Mouse (Mus musculus) heart, embryonic 14.5 days (tissue): ENCODE results near the gene Filip1. TPM values are rescaled to one million over a fixed set of nuclear protein-coding genes. Genes with fewer than 3 reads are reported as not detected.
A peak's percentile ranks its signal among the peaks of the same experiment; 100 is the strongest.

ENCODE experiments used
- ATAC-seq: fragments of 200-750 bp; cut with Nextera tagmentation; 2 replicates; pipeline ENCODE4 v1.8.0; 2017; ENCODE audit warnings: low read depth, moderate TSS enrichment; ENCODE audit not compliant: insufficient number of reproducible peaks, insufficient read depth, low FRiP score
- H3K27ac ChIP-seq, 2 experiments: fragments of 200-500 bp in 1 of 2; fragments of 300-500 bp in 1 of 2; sonication (generic) in 1 of 2; replicated peaks in 1 of 2; 2 replicates each; pipeline ENCODE4 v1.5.1; 2012 to 2014; ENCODE audit warnings: low read depth in 2 of 2, low read length in 2 of 2, control low read depth in 1 of 2, mild to moderate bottlenecking in 1 of 2, mixed read lengths in 1 of 2; ENCODE audit not compliant: control insufficient read depth in 1 of 2, insufficient read depth in 1 of 2
- H3K27me3 ChIP-seq: fragments of 300-500 bp; sonication (generic); 2 replicates; pipeline ENCODE4 v1.6.1; 2014; ENCODE audit warnings: mild to moderate bottlenecking, low read length, control low read depth; ENCODE audit not compliant: control insufficient read depth, insufficient read depth
- H3K36me3 ChIP-seq: fragments of 300-500 bp; sonication (generic); 2 replicates; pipeline ENCODE4 v1.6.1; 2014; ENCODE audit warnings: mild to moderate bottlenecking, control low read depth, low read length, mixed read lengths; ENCODE audit not compliant: control insufficient read depth, insufficient read depth
- H3K4me1 ChIP-seq, 2 experiments: fragments of 200-500 bp in 1 of 2; fragments of 300-500 bp in 1 of 2; sonication (generic) in 1 of 2; 2 replicates each; pipeline ENCODE4 v1.6.1; 2012 to 2014; ENCODE audit warnings: low read length in 2 of 2, control low read depth in 1 of 2, mixed read lengths in 1 of 2; ENCODE audit not compliant: control insufficient read depth in 2 of 2, insufficient read depth in 2 of 2
- H3K4me2 ChIP-seq: fragments of 300-500 bp; sonication (generic); 2 replicates; pipeline ENCODE4 v1.6.1; 2014; ENCODE audit warnings: mild to moderate bottlenecking, low read length
- H3K4me3 ChIP-seq, 2 experiments: fragments of 200-500 bp in 1 of 2; fragments of 300-500 bp in 1 of 2; sonication (generic) in 1 of 2; 2 replicates each; pipeline ENCODE4 v1.5.1; 2012 to 2014; ENCODE audit warnings: low read length in 2 of 2, mild to moderate bottlenecking in 2 of 2, control low read depth in 1 of 2, low read depth in 1 of 2, moderate library complexity in 1 of 2; ENCODE audit not compliant: control insufficient read depth in 1 of 2, insufficient read depth in 1 of 2
- H3K9ac ChIP-seq: fragments of 300-500 bp; sonication (generic); 2 replicates; pipeline ENCODE4 v1.6.1; 2014; ENCODE audit warnings: mild to moderate bottlenecking, low read length
- H3K9me3 ChIP-seq: fragments of 300-500 bp; sonication (generic); 2 replicates; pipeline ENCODE4 v1.6.1; 2016; ENCODE audit warnings: low read length, control low read depth; ENCODE audit not compliant: control insufficient read depth
- WGBS: fragments of 180-500 bp; shearing (Covaris S2); extraction: QIAGEN DNeasy Blood & Tissue Kit; methylation state at CpG from one replicate; pipeline ENCODE4 v1.1.7; 2014; 5-methylcytosine and 5-hydroxymethylcytosine counted together
- polyA plus RNA-seq: library from polyadenylated mRNA; unstranded; fragments of >200 nt; fragmentation: Nextera tagmentation; extraction: Ambion mirVana; gene quantifications from 2 replicates; pipeline ENCODE4 v1.2.1, GENCODE M21; 2014

Gene Filip1
- polyA plus RNA-seq, 1 experiment from 2014 or later: 33.9 TPM

GRCm38 (mm10) chr9:79829842-79830800, 182.5 kb downstream of the Filip1 start:
- H3K4me1 ChIP-seq: peaks cover 5 to 13% of the 10 kb centered on the region in 2 experiments
- H3K4me2 ChIP-seq: peak overlapping the region; percentile 46
- H3K9me3 ChIP-seq: no peaks in the 10 kb centered on the region
- no peaks in the 10 kb centered on the region for H3K36me3 ChIP-seq
- H3K4me3 ChIP-seq: no peak overlapping the region
- 49% methylated on average over 23 of the region's 23 CpGs for WGBS
- 0 out of 2 replicates have a peak overlapping the region, but pooled peaks have one; percentile 7 for H3K9ac ChIP-seq
- H3K27me3 ChIP-seq: no peaks in the 10 kb centered on the region
- 0 out of 4 replicates have a peak overlapping the region, but pooled peaks of 1 of the 2 experiments have one; percentile 23 for H3K27ac ChIP-seq
- ATAC-seq: no peak

DNA sequence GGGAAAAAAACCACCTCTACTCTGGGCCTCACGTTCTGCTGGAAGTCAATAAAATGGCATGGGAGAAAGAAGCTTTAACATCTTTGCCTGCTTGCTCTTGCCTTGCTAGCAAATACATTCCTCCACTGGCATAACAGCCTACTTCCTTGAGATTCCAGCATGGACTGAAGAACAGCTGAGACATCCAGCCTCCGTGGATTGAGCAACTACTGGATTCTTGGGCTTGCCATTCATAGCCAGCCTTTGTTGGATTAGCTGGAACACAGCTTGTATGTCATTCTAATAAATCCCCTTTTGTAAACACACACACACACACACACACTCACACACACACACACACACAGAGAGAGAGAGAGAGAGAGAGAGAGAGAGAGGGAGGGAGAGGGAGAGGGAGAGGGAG, 185.6 kb downstream of the Filip1 start:
- H3K9ac ChIP-seq: no peak overlapping the region
- no peaks in the 10 kb centered on the region for H3K27me3 ChIP-seq
- H3K4me2 ChIP-seq: no peak overlapping the region
- no peak overlapping the region for H3K27ac ChIP-seq
- H3K9me3 ChIP-seq: no peaks in the 10 kb centered on the region
- 84% methylated on average over 2 of the region's 2 CpGs for WGBS
- H3K36me3 ChIP-seq: no peaks in the 10 kb centered on the region
- ATAC-seq: no peak
- no peak overlapping the region for H3K4me3 ChIP-seq
- H3K4me1 ChIP-seq: peaks cover 5 to 13% of the 10 kb centered on the region in 2 experiments

- Histone ChIP-seq H3K9ac (no peak overlapping the region), H3K9me3 (no peaks in the 10 kb centered on the region), H3K4me2 (no peak overlapping the region), H3K4me3 (no peak overlapping the region), H3K4me1 (peaks cover 2 to 13% of the 10 kb centered on the region in 2 experiments; a peak in 2 of 4 replicates), H3K27me3 (no peaks in the 10 kb centered on the region), H3K36me3 (0 out of 2 replicates have a peak, but pooled peaks cover 4% of the 10 kb centered on the region), H3K27ac (no peak overlapping the region)
- ATAC-seq: no peak
- 92% methylated on average over 7 of the region's 7 CpGs for WGBS
These were observed 187.1 kb downstream of the Filip1 start for GRCm38 (mm10) chr9:79825526-79825925.

GRCm38 (mm10) chr9:79823856-79824255, 188.8 kb downstream of the Filip1 start:
- H3K9ac ChIP-seq: no peak overlapping the region

GRCm38 (mm10) chr9:79823438-79823837, 189.2 kb downstream of the Filip1 start:
- Histone ChIP-seq H3K9me3 (no peaks in the 10 kb centered on the region), H3K9ac (no peak overlapping the region), H3K4me2 (no peak overlapping the region), H3K4me1 (peaks cover 0 to 6% of the 10 kb centered on the region in 2 experiments; a peak in 1 of 4 replicates), H3K27me3 (no peaks in the 10 kb centered on the region), H3K36me3 (peaks cover 25% of the 10 kb centered on the region), H3K4me3 (no peak overlapping the region), H3K27ac (no peak overlapping the region)
- WGBS: 83% methylated on average over 4 of the region's 4 CpGs
- no peak for ATAC-seq

More at GRCm38 (mm10) chr9:79823856-79824255, 188.8 kb downstream of the Filip1 start:
- ATAC-seq: no peak
- Histone ChIP-seq H3K27me3 (no peaks in the 10 kb centered on the region), H3K4me3 (no peak overlapping the region), H3K27ac (no peak overlapping the region), H3K9me3 (no peaks in the 10 kb centered on the region), H3K4me2 (no peak overlapping the region), H3K4me1 (peaks cover 0 to 6% of the 10 kb centered on the region in 2 experiments; a peak in 1 of 4 replicates), H3K36me3 (peaks cover 21% of the 10 kb centered on the region)
- WGBS: 74% methylated on average over 2 of the region's 2 CpGs

DNA sequence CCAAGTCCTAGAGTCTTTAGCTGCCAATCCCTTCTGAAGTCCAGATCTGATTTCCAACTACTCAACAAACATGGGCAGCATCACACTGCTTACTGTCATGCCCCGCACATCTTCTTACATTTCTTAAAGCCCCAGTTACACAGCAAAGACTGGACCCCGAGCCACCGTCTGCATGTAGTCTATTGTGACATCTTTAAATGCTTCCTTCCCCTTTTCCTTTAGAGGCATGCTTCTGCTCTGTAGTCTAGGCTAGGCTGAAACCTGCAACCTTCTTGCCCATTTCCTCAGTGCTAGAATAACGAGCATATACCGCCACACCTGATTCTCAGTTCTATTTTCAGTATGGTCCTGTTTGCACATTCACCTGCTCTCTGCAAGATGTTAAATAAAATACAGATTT, 196.2 kb downstream of the Filip1 start:
- Histone ChIP-seq H3K27me3 (no peaks in the 10 kb centered on the region), H3K4me1 (peaks cover 0 to 6% of the 10 kb centered on the region in 2 experiments; a peak in 1 of 4 replicates), H3K9ac (no peak overlapping the region), H3K36me3 (peaks cover 71% of the 10 kb centered on the region), H3K9me3 (no peaks in the 10 kb centered on the region), H3K4me3 (no peak overlapping the region), H3K27ac (no peak overlapping the region), H3K4me2 (no peak overlapping the region)
- 89% methylated on average over 5 of the region's 5 CpGs for WGBS
- no peak for ATAC-seq

DNA sequence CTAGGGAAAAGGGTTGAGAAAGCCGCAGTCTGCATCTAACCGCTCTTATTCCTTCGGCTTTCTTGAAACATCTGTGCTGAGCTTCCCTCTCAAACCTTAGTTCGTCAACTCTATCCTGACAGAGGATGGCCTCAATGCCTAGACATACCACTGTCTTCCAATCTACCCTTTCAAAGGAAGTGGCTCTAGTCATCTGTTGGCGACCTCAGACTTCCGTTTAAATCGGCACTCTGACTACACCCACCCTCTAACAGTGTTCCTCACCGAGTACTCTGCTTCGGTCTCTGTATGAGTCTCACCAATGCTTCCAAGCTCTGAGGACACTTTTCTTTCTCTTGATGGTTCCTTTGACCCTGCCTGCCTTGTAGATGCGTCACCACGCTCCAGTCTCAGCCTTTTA, 196.6 kb downstream of the Filip1 start:
- no peak overlapping the region for H3K4me2 ChIP-seq
- H3K4me3 ChIP-seq: no peak overlapping the region
- H3K9me3 ChIP-seq: no peaks in the 10 kb centered on the region
- 85% methylated on average over 11 of the region's 11 CpGs for WGBS
- no peak overlapping the region for H3K27ac ChIP-seq
- H3K4me1 ChIP-seq: 0 out of 4 replicates have a peak, but pooled peaks cover 0 to under 1% of the 10 kb centered on the region in 2 experiments
- H3K27me3 ChIP-seq: no peaks in the 10 kb centered on the region
- H3K9ac ChIP-seq: no peak overlapping the region
- H3K36me3 ChIP-seq: peaks cover 70% of the 10 kb centered on the region
- ATAC-seq: no peak
